Mouse (Mus musculus): Measurements from ENCODE around the gene Ptprn2. TPM values are rescaled to one million over a fixed set of nuclear protein-coding genes. Genes with fewer than 3 reads are reported as not detected.

Ptprn2 gene
- total and polyA plus RNA-seq, 3 experiments, result 0.17 TPM; not detected in 2

GRCm38 (mm10) chr12:116873866-116874585 lies 388.5 kb downstream of the Ptprn2 start:
- dilution Hi-C loops (cut with MboI; ENCODE audit: extremely low pct_ligation_motif_present, extremely low pct_unique_long_range_greater_than_20kb, low sequenced_read_pairs), result no loop called here
- H3K79me2 ChIP-seq (replicated peaks; ENCODE audit: control insufficient read depth, extremely low read depth, insufficient read depth, poor library complexity, severe bottlenecking), result no peaks in the 10 kb centered on the region
- H3K4me1 ChIP-seq (ENCODE audit: control insufficient read depth in 1 of 2, insufficient read depth in 2 of 2), result peaks cover 0 to 3% of the 10 kb centered on the region in 2 experiments; a peak in 1 of 4 replicates
- H3K27me3 ChIP-seq (replicated peaks), result peaks cover 32% of the 10 kb centered on the region
- H3K4me3 ChIP-seq (replicated peaks in 1 of 3; ENCODE audit: low read depth in 2 of 3, low read length in 2 of 3, poor library complexity in 1 of 3), result no peak overlapping the region
- no peaks in the 10 kb centered on the region for H3K9me3 ChIP-seq (replicated peaks; ENCODE audit: low read length)
- in situ Hi-C loops (cut with MboI; ENCODE audit: low pct_ligation_motif_present, low pct_unique_long_range_greater_than_20kb, low sequenced_read_pairs), result no loop called here
- DNase-seq (ENCODE audit: extremely low read depth), result no peak
- no peak overlapping the region for H3K4me2 ChIP-seq (ENCODE audit: insufficient read depth, low read depth, poor library complexity, severe bottlenecking)
- TF ChIP-seq ZMIZ1 (IDR thresholded peaks at IDR 0.05; ENCODE audit: low read depth, low read length), result no peak
- no peak for TF ChIP-seq ZNF384 (IDR thresholded peaks at IDR 0.05; ENCODE audit: low read depth, low read length)
- TF ChIP-seq KAT2A (IDR thresholded peaks at IDR 0.05; ENCODE audit: insufficient replicate concordance, low read length), result no peak
- TF ChIP-seq CTCF (conservative IDR thresholded peaks at IDR 0.05 in 1 of 2, IDR thresholded peaks at IDR 0.05 in 1 of 2; ENCODE audit: low read depth in 2 of 2, low read length in 2 of 2), result no peak
- no peak for TF ChIP-seq JUND (conservative IDR thresholded peaks at IDR 0.05; ENCODE audit: low read depth, low read length)
- no peak for TF ChIP-seq RAD21 (IDR thresholded peaks at IDR 0.05; ENCODE audit: low read depth, low read length)
- TF ChIP-seq SIN3A (IDR thresholded peaks at IDR 0.05; ENCODE audit: low read length), result no peak
- TF ChIP-seq MAX (IDR thresholded peaks at IDR 0.05; ENCODE audit: low read length), result no peak
- TF ChIP-seq RCOR1 (conservative IDR thresholded peaks at IDR 0.05; ENCODE audit: low read depth, low read length), result no peak
- no peaks in the 10 kb centered on the region for H3K36me3 ChIP-seq (replicated peaks in 1 of 2; ENCODE audit: control insufficient read depth in 1 of 2, insufficient read depth in 1 of 2, low read length in 1 of 2)
- no peak overlapping the region for H3K27ac ChIP-seq (ENCODE audit: insufficient read depth, low read depth)
- H3K9ac ChIP-seq (ENCODE audit: insufficient read depth, low read depth), result no peak overlapping the region

- peaks cover 42% of the 10 kb centered on the region for H3K27me3 ChIP-seq (replicated peaks)
- dilution Hi-C loops (cut with MboI; ENCODE audit: extremely low pct_ligation_motif_present, extremely low pct_unique_long_range_greater_than_20kb, low sequenced_read_pairs), result no loop called here
Measured at GRCm38 (mm10) chr12:116887496-116888281, 402.2 kb downstream of the Ptprn2 start.

GRCm38 (mm10) chr12:116888856-116889255 lies 403.3 kb downstream of the Ptprn2 start:
- H3K9ac ChIP-seq (ENCODE audit: insufficient read depth, low read depth), result no peak overlapping the region
- in situ Hi-C loops (cut with MboI; ENCODE audit: low pct_ligation_motif_present, low pct_unique_long_range_greater_than_20kb, low sequenced_read_pairs) (no loop called here), dilution Hi-C loops (cut with MboI; ENCODE audit: extremely low pct_ligation_motif_present, extremely low pct_unique_long_range_greater_than_20kb, low sequenced_read_pairs) (no loop called here)
- no peak for DNase-seq (ENCODE audit: extremely low read depth)
- peaks cover 44% of the 10 kb centered on the region for H3K27me3 ChIP-seq (replicated peaks)
- H3K36me3 ChIP-seq (replicated peaks in 1 of 2; ENCODE audit: control insufficient read depth in 1 of 2, insufficient read depth in 1 of 2, low read length in 1 of 2), result no peaks in the 10 kb centered on the region
- H3K9me3 ChIP-seq (replicated peaks; ENCODE audit: low read length), result no peaks in the 10 kb centered on the region
- TF ChIP-seq E2F4 (IDR thresholded peaks at IDR 0.05; ENCODE audit: insufficient replicate concordance, low read depth, low read length), result no peak
- TF ChIP-seq BHLHE40 (IDR thresholded peaks at IDR 0.05; ENCODE audit: low read depth, low read length), result no peak
- TF ChIP-seq ZC3H11A (IDR thresholded peaks at IDR 0.05; ENCODE audit: low read depth, low read length), result no peak
- no peak for TF ChIP-seq POLR2AphosphoS2 (IDR thresholded peaks at IDR 0.05; ENCODE audit: low read depth, low read length)
- no peak for TF ChIP-seq CHD2 (IDR thresholded peaks at IDR 0.05; ENCODE audit: low read length)
- no peak for TF ChIP-seq MYC (IDR thresholded peaks at IDR 0.05; ENCODE audit: low read depth, low read length)
- TF ChIP-seq ELF1 (IDR thresholded peaks at IDR 0.05; ENCODE audit: low read depth, low read length), result no peak
- no peak for TF ChIP-seq TCF12 (IDR thresholded peaks at IDR 0.05; ENCODE audit: low read depth, low read length)
- no peak for TF ChIP-seq JUN (IDR thresholded peaks at IDR 0.05; ENCODE audit: insufficient read depth, low read depth, low read length)
- TF ChIP-seq USF2 (conservative IDR thresholded peaks at IDR 0.05; ENCODE audit: low read depth, low read length), result no peak
- TF ChIP-seq CHD1 (IDR thresholded peaks at IDR 0.05; ENCODE audit: low read depth, low read length), result no peak
- no peak for TF ChIP-seq MAX (IDR thresholded peaks at IDR 0.05; ENCODE audit: low read length)
- TF ChIP-seq HCFC1 (IDR thresholded peaks at IDR 0.05; ENCODE audit: low read depth, low read length), result no peak
- TF ChIP-seq NELFE (IDR thresholded peaks at IDR 0.05; ENCODE audit: low read depth, low read length), result no peak
- no peak for TF ChIP-seq CTCF (conservative IDR thresholded peaks at IDR 0.05 in 1 of 2, IDR thresholded peaks at IDR 0.05 in 1 of 2; ENCODE audit: low read depth in 2 of 2, low read length in 2 of 2)
- no peak for TF ChIP-seq MEF2A (IDR thresholded peaks at IDR 0.05; ENCODE audit: borderline replicate concordance, low read depth, low read length)
- no peak overlapping the region for H3K4me3 ChIP-seq (replicated peaks in 1 of 3; ENCODE audit: low read depth in 2 of 3, low read length in 2 of 3, poor library complexity in 1 of 3)
- H3K27ac ChIP-seq (ENCODE audit: insufficient read depth, low read depth), result no peak overlapping the region
- no peak overlapping the region for H3K4me2 ChIP-seq (ENCODE audit: insufficient read depth, low read depth, poor library complexity, severe bottlenecking)
- no peaks in the 10 kb centered on the region for H3K4me1 ChIP-seq (ENCODE audit: control insufficient read depth in 1 of 2, insufficient read depth in 2 of 2)
- H3K79me2 ChIP-seq (replicated peaks; ENCODE audit: control insufficient read depth, extremely low read depth, insufficient read depth, poor library complexity, severe bottlenecking), result no peaks in the 10 kb centered on the region

More at GRCm38 (mm10) chr12:116887496-116888281, 402.2 kb downstream of the Ptprn2 start:
- TF ChIP-seq UBTF (IDR thresholded peaks at IDR 0.05; ENCODE audit: low read depth, low read length), result no peak
- TF ChIP-seq RCOR1 (conservative IDR thresholded peaks at IDR 0.05; ENCODE audit: low read depth, low read length), result no peak
- no peak for TF ChIP-seq SIN3A (IDR thresholded peaks at IDR 0.05; ENCODE audit: low read length)
- H3K4me1 ChIP-seq (ENCODE audit: control insufficient read depth in 1 of 2, insufficient read depth in 2 of 2), result no peaks in the 10 kb centered on the region
- no peak for DNase-seq (ENCODE audit: extremely low read depth)
- peaks cover 2% of the 10 kb centered on the region for H3K9me3 ChIP-seq (replicated peaks; ENCODE audit: low read length)
- H3K27ac ChIP-seq (ENCODE audit: insufficient read depth, low read depth), result no peak overlapping the region
- H3K9ac ChIP-seq (ENCODE audit: insufficient read depth, low read depth), result no peak overlapping the region
- in situ Hi-C loops (cut with MboI; ENCODE audit: low pct_ligation_motif_present, low pct_unique_long_range_greater_than_20kb, low sequenced_read_pairs), result no loop called here
- no peaks in the 10 kb centered on the region for H3K79me2 ChIP-seq (replicated peaks; ENCODE audit: control insufficient read depth, extremely low read depth, insufficient read depth, poor library complexity, severe bottlenecking)
- no peak overlapping the region for H3K4me2 ChIP-seq (ENCODE audit: insufficient read depth, low read depth, poor library complexity, severe bottlenecking)
- no peak overlapping the region for H3K4me3 ChIP-seq (replicated peaks in 1 of 3; ENCODE audit: low read depth in 2 of 3, low read length in 2 of 3, poor library complexity in 1 of 3)
- H3K36me3 ChIP-seq (replicated peaks in 1 of 2; ENCODE audit: control insufficient read depth in 1 of 2, insufficient read depth in 1 of 2, low read length in 1 of 2), result no peaks in the 10 kb centered on the region
